Mouse (Mus musculus): ENCODE data around the gene Olfr811.

Olfr811 gene

DNA sequence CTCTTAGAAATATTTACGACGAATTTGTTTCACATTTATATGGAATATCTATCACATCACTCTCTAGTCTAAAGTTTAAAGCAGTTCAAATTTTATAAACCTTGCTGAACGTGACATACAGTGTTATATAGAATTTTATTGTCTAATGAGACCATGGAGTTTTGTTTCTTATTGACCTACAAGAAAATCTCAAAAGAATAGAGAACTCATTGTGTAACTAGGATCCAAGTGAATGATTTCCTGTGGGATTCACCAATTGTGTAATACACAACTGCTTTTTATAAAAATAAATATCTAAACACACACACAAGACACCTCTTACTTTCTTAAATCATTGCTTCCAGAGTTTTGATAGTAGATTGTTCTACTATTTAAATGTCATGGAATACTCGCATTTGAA, at the start of gene Olfr811:
Gene Olfr811, minus strand, starts transcription at position 101 of the 400 bp plus-strand sequence.
- DNase-seq (ENCODE audit: low spot score): no peak

DNA sequence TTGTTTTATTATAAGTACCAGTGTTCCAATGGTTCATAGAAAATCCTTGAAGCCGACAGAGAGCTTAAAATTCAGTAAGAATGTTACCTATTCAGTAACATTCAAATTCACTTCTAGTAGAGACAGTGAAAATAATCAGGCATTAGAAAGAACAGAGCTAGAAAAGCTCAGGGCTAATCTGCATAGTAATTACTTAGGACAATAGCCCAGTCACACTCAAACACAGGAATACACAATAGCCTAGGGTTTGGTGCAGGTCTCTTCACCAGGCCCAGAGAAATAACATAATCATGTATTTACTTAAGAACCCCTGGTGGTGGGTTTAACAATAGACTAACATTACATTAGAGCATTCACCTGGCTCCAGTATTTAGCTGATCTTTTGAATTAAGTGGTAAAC, 43.1 kb upstream of the Olfr811 start:
- DNase-seq (ENCODE audit: low spot score): no peak

DNA sequence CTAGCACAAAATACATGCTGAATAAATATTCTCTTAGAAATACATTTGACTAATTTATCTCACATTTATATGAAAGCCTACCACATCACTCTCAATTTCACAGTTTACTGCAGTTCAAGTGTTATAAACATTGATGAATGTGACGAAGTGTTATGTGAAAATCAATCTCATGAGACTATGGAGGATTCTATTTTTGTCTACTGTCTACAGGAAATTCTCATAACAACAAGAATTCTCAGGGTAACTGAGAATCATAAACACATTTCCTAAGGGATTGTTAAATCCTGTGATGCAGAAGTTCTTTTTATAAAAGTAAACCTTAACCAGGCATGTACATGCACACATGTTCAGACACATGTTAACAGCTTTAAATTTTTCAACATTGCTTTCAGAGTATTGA, 41.8 kb upstream of the Olfr811 start, which contains the start of gene Olfr812:
Gene Olfr812, minus strand, starts transcription at position 101 of the 400 bp plus-strand sequence.
- DNase-seq (ENCODE audit: low spot score): no peak

DNA sequence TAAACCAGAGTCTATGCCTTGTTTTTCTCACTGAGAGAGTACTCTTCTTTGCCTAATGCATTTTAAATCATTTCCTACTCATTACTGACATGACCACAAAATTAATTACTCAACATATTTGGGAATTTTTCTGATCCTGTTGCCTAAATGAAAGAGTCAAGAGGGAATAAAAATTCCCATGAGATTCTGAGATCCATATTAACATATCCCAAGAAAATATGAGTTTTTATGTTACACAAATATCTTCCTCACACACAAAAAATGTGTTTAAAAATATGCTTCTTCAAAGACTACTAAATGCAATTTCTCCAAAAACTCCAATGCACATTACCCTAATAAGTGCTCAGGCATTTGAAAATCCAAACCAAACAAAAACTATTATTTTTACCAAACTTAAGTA, 9.4 kb downstream of the Olfr811 start, which contains the start of gene Olfr810:
Gene Olfr810, minus strand, starts transcription at position 101 of the 400 bp plus-strand sequence.
- DNase-seq (ENCODE audit: low spot score): no peak

DNA sequence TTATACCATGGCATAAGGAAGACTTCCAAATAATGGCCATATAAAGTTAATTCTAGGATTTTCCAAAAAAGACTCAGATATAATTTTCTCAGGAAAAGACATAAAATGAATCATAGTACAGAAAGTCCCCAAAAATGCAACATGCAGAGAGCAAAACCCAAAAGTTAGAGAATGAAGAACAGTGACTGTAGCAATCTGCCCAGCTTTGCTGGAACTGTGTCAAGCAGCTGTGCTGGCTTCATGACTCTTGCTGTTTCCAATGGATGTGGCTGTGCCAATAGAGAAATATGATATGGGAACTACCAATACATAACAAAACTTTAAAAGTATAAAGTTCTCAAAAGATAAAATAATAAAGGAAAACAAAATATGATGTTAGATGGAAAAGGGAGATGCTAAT, 26.1 kb downstream of the Olfr811 start:
- no peak for DNase-seq (ENCODE audit: low spot score)

DNA sequence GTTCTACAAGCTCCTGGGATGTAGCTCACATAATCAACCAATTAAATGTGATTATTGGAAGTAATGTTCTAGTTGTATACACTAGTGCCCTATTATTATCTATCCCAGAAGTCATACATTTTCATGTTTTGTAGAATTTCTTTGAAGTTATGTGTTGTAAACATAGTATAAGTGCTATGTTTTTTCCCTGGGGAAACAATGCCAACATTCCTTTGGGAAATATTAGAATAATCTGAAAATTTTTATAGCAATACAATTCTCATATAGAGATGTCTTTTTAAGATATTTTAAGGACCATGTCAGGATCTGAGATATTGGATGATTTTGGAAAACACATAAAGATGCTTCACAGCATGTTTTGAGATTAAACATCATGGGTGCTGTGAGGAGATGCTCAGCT, 29.9 kb downstream of the Olfr811 start, which contains the start of gene Olfr809:
Gene Olfr809, plus strand, starts transcription at position 301 of the 400 bp plus-strand sequence.
- no peak for DNase-seq (ENCODE audit: low spot score)

- no peak for DNase-seq (ENCODE audit: low spot score)
Observed at GRCm38 (mm10) chr10:129765182-129765581, 39.0 kb downstream of the Olfr811 start, which contains the start of gene Olfr808. TSS of gene Olfr808 (plus strand) at chr10:129765482.

- no peak for DNase-seq (ENCODE audit: low spot score)
Observed at GRCm38 (mm10) chr10:129757693-129758092, 46.5 kb downstream of the Olfr811 start, which contains the start of gene Olfr807. TSS of gene Olfr807 (minus strand) at chr10:129757793.
